Mouse (Mus musculus) midbrain, embryonic 11.5 days (tissue): ENCODE measurements at regions not wholly inside any gene's neighbourhood (a gene's known extent, or its start where the extent isn't known, plus 50 kb on each side); places are given as distances from the start of the nearest gene placed in this dataset.

ENCODE experiments used
- ATAC-seq: fragments of 200-750 bp; cut with Nextera tagmentation; 2 replicates; pipeline ENCODE4 v1.8.0; 2017; ENCODE audit warnings: moderate TSS enrichment, moderate library complexity; ENCODE audit not compliant: low FRiP score
- DNase-seq: peaks from one replicate; pipeline ENCODE4 v3.0.0; 2015; ENCODE audit warnings: low spot score; ENCODE audit errors: missing footprints
- H3K27ac ChIP-seq: fragments of 300-500 bp; sonication (generic); 2 replicates; pipeline ENCODE4 v1.5.1; 2014; ENCODE audit warnings: low read depth, low read length
- H3K27me3 ChIP-seq: fragments of 300-500 bp; sonication (generic); 2 replicates; pipeline ENCODE4 v1.6.1; 2014; ENCODE audit warnings: mild to moderate bottlenecking, low read length, moderate library complexity, mixed read lengths; ENCODE audit not compliant: control insufficient read depth, insufficient read depth
- H3K36me3 ChIP-seq: fragments of 300-500 bp; sonication (generic); 2 replicates; pipeline ENCODE4 v1.6.1; 2014; ENCODE audit warnings: mild to moderate bottlenecking, low read length, moderate library complexity, mixed read lengths; ENCODE audit not compliant: control insufficient read depth, insufficient read depth
- H3K4me1 ChIP-seq: fragments of 300-500 bp; sonication (generic); 2 replicates; pipeline ENCODE4 v1.6.1; 2014; ENCODE audit warnings: low read length; ENCODE audit not compliant: control insufficient read depth, insufficient read depth
- H3K4me2 ChIP-seq: fragments of 300-500 bp; sonication (generic); 2 replicates; pipeline ENCODE4 v1.6.1; 2014; ENCODE audit warnings: mild to moderate bottlenecking, moderate library complexity
- H3K4me3 ChIP-seq: fragments of 300-500 bp; sonication (generic); 2 replicates; pipeline ENCODE4 v1.5.1; 2014; ENCODE audit warnings: low read depth, low read length
- H3K9ac ChIP-seq: fragments of 300-500 bp; sonication (generic); 2 replicates; pipeline ENCODE4 v1.6.1; 2014; ENCODE audit warnings: low read length
- H3K9me3 ChIP-seq: fragments of 300-500 bp; sonication (generic); 2 replicates; pipeline ENCODE4 v1.6.1; 2016; ENCODE audit warnings: low read length; ENCODE audit not compliant: control insufficient read depth
- WGBS: fragments of 180-500 bp; shearing (Covaris S2); extraction: QIAGEN DNeasy Blood & Tissue Kit; methylation state at CpG from one replicate; pipeline ENCODE4 v1.1.7; 2014; 5-methylcytosine and 5-hydroxymethylcytosine counted together

DNA sequence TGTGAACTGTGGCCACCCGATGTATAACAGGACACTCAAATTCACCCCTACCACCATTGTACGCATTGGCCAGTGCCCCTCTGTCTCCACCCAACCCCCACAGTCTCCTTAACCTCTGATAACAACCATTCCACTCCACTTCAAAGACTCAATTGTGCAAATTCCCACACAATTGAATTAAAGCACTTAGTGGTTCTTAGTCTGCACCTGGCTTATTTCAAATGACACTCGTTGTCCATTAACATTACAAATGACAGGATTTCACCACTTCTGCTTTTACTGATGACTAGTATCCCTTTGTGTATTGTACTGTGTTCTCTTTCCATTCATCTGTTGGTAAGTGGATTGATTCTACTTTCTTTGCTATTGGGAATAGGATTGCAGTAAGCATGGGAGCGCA lies 699.2 kb downstream of the Tmem132b start:
- Histone ChIP-seq H3K4me3 (no peak overlapping the region), H3K9ac (no peak overlapping the region), H3K27me3 (no peaks in the 10 kb centered on the region), H3K36me3 (no peaks in the 10 kb centered on the region), H3K9me3 (no peaks in the 10 kb centered on the region), H3K4me1 (no peaks in the 10 kb centered on the region), H3K27ac (no peak overlapping the region), H3K4me2 (no peak overlapping the region)
- ATAC-seq (no peak), DNase-seq (no peak)
- WGBS: 76% methylated on average over 4 of the region's 4 CpGs

- Histone ChIP-seq H3K27me3 (no peaks in the 10 kb centered on the region), H3K4me2 (no peak overlapping the region), H3K9me3 (no peaks in the 10 kb centered on the region), H3K36me3 (no peaks in the 10 kb centered on the region), H3K27ac (no peak overlapping the region), H3K4me3 (no peak overlapping the region), H3K4me1 (no peaks in the 10 kb centered on the region), H3K9ac (no peak overlapping the region)
- DNase-seq: no peak
- 53% methylated on average over 3 of the region's 3 CpGs for WGBS
- ATAC-seq: no peak
These were observed 706.5 kb downstream of the Tmem132b start for GRCm38 (mm10) chr5:126238071-126238470.

GRCm38 (mm10) chr5:126245776-126246175 lies 714.2 kb downstream of the Tmem132b start:
- Histone ChIP-seq H3K27ac (no peak overlapping the region), H3K4me1 (peaks cover 6% of the 10 kb centered on the region; the same call in 1 of the 2 replicates), H3K27me3 (no peaks in the 10 kb centered on the region), H3K9me3 (no peaks in the 10 kb centered on the region), H3K36me3 (no peaks in the 10 kb centered on the region), H3K4me2 (no peak overlapping the region), H3K4me3 (no peak overlapping the region), H3K9ac (no peak overlapping the region)
- WGBS: 86% methylated on average over 2 of the region's 2 CpGs
- ATAC-seq (no peak), DNase-seq (no peak)

DNA sequence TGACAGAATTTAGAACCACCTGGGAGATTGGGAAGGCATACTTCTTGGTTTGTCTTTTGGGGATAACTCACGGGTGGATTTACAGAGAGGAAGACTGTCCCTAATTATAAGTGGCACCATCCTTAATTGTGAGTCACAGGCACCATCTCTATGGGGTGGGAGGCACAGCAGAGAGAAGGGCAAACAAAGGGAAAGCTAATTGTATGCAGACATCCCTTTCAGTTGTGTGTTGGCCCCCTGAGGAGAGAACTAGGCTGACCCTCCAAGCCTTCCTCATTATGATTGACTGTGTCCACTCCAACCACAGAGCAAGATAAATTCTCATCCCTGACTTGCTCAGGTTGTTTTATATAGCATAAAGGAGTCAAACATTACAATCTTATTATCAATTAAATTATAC lies 718.8 kb downstream of the Tmem132b start:
- H3K27me3 ChIP-seq: no peaks in the 10 kb centered on the region
- no peaks in the 10 kb centered on the region for H3K9me3 ChIP-seq
- DNase-seq (no peak), ATAC-seq (no peak)
- H3K4me3 ChIP-seq: no peak overlapping the region
- peaks cover 11% of the 10 kb centered on the region; the same call in 1 of the 2 replicates for H3K4me1 ChIP-seq
- no peak overlapping the region for H3K4me2 ChIP-seq
- no peak overlapping the region for H3K9ac ChIP-seq
- H3K27ac ChIP-seq: no peak overlapping the region
- H3K36me3 ChIP-seq: no peaks in the 10 kb centered on the region
- 14% methylated on average over 1 of the region's 1 CpGs for WGBS

GRCm38 (mm10) chr5:126254661-126255060 lies 723.1 kb downstream of the Tmem132b start:
- WGBS: 83% methylated on average over 1 of the region's 1 CpGs
- ATAC-seq (no peak), DNase-seq (no peak)
- Histone ChIP-seq H3K27me3 (no peaks in the 10 kb centered on the region), H3K36me3 (no peaks in the 10 kb centered on the region), H3K4me2 (no peak overlapping the region), H3K27ac (no peak overlapping the region), H3K9ac (no peak overlapping the region), H3K4me1 (peaks cover 11% of the 10 kb centered on the region; the same call in 1 of the 2 replicates), H3K4me3 (no peak overlapping the region), H3K9me3 (0 out of 2 replicates have a peak, but pooled peaks cover 3% of the 10 kb centered on the region)

DNA sequence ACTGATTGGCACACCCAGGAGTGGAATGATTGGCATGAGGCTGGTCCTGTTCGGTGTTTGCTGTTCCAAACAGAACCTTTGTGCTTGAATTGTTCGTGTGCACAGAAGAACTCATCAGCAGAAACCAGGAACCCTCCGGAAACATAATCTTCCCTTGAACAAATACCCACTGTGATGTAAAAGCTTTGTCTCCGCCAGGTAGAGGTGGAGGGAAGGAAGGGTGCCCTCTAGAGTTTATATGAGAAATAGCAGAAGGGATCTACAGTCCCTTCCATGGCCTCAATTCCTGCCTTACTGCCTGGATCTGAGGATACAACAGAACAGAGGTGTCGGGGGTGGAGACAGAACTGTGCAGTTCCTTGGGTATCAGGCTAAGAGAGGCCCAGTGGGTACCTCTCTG lies 726.3 kb downstream of the Tmem132b start:
- H3K4me3 ChIP-seq: no peak overlapping the region
- no peak overlapping the region for H3K9ac ChIP-seq
- H3K36me3 ChIP-seq: no peaks in the 10 kb centered on the region
- H3K4me1 ChIP-seq: no peaks in the 10 kb centered on the region
- no peak for ATAC-seq
- H3K4me2 ChIP-seq: no peak overlapping the region
- no peak overlapping the region for H3K27ac ChIP-seq
- DNase-seq: no peak
- WGBS: 76% methylated on average over 5 of the region's 5 CpGs
- H3K9me3 ChIP-seq: 0 out of 2 replicates have a peak, but pooled peaks cover 3% of the 10 kb centered on the region
- H3K27me3 ChIP-seq: no peaks in the 10 kb centered on the region

DNA sequence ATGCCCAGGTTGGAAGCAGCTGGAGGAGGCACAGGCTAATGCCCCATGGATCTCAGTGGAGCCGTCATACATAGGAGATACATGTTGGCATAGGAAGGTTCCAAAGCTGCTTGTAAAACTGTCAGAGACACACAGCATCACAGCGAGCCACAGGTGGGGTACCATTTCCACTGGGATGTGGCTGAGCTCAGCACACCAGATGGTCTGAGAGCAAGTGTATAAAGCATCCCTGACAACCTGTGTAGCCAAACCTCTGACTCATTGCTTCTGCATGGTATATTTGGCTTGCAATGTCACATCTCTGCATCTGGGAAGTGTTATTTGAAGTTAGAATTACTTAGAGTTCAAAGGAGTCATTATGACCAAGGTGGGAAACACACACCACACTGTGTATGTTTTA lies 734.9 kb downstream of the Tmem132b start:
- no peaks in the 10 kb centered on the region for H3K9me3 ChIP-seq
- H3K4me1 ChIP-seq: no peaks in the 10 kb centered on the region
- no peaks in the 10 kb centered on the region for H3K27me3 ChIP-seq
- no peak overlapping the region for H3K27ac ChIP-seq
- ATAC-seq: no peak
- no peak overlapping the region for H3K4me3 ChIP-seq
- H3K4me2 ChIP-seq: no peak overlapping the region
- 90% methylated on average over 2 of the region's 2 CpGs for WGBS
- H3K9ac ChIP-seq: no peak overlapping the region
- no peak for DNase-seq
- H3K36me3 ChIP-seq: no peaks in the 10 kb centered on the region

DNA sequence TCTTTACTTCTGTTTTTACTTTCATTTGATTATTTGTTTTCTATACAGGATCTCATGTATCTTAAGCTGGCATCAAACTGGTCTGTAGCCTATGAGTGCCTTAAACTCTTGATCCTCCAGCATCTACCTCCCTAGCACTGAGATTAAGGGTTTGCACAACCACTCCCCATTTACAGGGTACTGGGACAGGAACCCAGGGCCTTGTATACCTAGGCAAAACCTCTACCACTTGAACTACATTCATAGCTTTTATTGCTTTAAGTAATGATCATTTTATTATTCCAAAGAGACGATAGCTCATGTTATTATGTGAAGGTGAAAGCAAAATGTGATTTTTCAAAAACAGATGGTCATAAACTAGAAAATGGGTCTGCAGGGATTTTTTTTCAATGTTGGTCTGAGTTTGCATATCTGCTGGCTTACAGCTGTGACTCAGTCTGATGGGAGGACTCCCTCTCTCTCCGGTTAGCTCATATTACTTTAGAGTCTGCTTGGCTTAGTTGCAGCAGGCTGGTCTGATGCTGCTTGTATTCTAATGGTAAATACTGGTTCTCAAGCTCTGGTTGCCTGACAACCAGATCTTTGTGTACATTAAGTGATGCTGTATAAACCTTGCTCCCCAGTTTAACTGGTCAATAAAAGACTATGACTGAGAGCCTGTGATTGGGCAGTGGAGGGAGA lies 735.5 kb downstream of the Tmem132b start:
- Histone ChIP-seq H3K9me3 (no peaks in the 10 kb centered on the region), H3K36me3 (no peaks in the 10 kb centered on the region), H3K27me3 (no peaks in the 10 kb centered on the region), H3K9ac (no peak overlapping the region), H3K27ac (no peak overlapping the region), H3K4me1 (no peaks in the 10 kb centered on the region), H3K4me2 (no peak overlapping the region), H3K4me3 (no peak overlapping the region)
- 87% methylated on average over 2 of the region's 2 CpGs for WGBS
- ATAC-seq: no peak
- DNase-seq: no peak

DNA sequence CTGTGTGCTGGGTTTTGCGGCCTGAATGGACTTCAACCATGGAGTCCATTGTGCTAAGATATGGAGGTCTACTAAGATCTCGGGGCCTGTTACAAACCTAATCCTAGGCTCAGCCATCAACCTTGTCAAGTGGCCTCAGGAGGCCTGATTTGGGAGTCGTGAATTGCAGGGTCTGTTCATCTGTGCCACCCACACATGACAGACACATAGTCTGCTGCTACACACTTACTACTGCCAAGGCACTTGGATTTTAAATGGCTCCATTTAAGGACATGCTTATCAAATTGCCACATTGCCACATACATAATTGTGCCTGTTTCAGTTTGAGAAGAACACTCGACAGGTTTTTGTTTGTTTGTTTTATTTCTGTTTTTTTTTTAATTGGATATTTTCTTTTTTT lies 737.0 kb downstream of the Tmem132b start:
- no peaks in the 10 kb centered on the region for H3K4me1 ChIP-seq
- H3K4me2 ChIP-seq: no peak overlapping the region
- H3K27me3 ChIP-seq: no peaks in the 10 kb centered on the region
- no peak overlapping the region for H3K9ac ChIP-seq
- H3K4me3 ChIP-seq: no peak overlapping the region
- DNase-seq (no peak), ATAC-seq (no peak)
- no peaks in the 10 kb centered on the region for H3K9me3 ChIP-seq
- 85% methylated on average over 4 of the region's 4 CpGs for WGBS
- H3K27ac ChIP-seq: no peak overlapping the region
- no peaks in the 10 kb centered on the region for H3K36me3 ChIP-seq
